Mouse (Mus musculus) B cell, adult 2 months (primary cell): Measurements from ENCODE around the gene Cnpy3.

Experiments
- DNase-seq, 2 experiments: peaks; one replicate each; pipeline ENCODE4 v3.0.0; 2022

The Cnpy3 gene

DNA sequence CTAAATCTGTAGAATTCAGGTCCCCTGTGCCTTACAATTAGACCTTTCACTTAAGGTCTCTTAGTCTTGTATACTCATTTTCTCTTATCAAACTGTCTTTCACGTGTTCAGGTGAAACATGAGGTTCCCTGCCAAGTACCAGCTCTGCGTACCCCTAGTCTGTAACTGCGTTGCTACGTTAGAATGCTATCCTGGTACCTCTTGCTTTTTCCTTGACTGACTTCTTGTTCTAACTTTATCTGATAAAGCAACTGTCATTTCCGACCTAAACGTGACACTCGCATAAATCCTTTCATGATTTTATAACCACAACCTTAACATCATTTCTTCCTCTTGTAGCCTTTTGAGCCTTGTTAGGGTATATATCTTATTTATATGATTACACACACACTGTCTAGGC is 39.6 kb downstream of the Cnpy3 start:
- no peak for DNase-seq

DNA sequence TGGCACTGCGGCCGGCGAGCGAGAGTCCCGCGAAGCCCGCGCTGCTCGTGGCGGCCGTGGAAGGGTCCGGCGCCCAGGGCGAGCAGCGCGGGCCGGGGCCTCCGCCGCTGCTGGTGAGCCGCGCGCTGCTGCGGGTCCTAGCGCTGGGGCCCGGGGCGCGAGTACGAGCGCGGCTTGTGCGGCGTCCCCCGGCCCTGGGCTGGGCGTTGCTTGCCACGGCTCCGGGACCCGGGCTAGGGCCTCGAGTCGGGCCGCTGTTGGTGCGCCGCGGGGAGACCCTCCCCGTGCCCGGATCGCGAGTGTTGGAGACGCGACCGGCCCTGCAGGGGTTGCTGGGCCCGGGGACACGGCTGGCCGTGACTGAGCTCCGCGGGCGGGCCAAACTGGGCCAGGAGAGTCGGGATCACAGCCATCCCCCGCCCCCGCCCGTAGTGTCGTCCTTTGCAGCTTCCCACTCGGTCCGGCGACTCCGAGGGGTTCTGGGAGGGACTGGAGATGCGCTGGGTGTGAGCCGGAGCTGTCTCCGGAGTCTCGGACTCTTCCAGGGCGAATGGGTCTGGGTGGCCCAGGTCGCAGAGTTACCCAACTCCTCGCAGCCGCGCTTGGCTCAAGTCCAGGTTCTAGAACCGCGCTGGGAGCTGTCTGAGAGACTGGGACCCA is 40.3 kb downstream of the Cnpy3 start:
- DNase-seq: no peak

- peak; percentile 94 for DNase-seq
Measured at GRCm38 (mm10) chr17:46710959-46711597, 40.9 kb downstream of the Cnpy3 start, which contains the start of gene Pex6. Pex6 (plus strand) TSS chr17:46711463.

DNA sequence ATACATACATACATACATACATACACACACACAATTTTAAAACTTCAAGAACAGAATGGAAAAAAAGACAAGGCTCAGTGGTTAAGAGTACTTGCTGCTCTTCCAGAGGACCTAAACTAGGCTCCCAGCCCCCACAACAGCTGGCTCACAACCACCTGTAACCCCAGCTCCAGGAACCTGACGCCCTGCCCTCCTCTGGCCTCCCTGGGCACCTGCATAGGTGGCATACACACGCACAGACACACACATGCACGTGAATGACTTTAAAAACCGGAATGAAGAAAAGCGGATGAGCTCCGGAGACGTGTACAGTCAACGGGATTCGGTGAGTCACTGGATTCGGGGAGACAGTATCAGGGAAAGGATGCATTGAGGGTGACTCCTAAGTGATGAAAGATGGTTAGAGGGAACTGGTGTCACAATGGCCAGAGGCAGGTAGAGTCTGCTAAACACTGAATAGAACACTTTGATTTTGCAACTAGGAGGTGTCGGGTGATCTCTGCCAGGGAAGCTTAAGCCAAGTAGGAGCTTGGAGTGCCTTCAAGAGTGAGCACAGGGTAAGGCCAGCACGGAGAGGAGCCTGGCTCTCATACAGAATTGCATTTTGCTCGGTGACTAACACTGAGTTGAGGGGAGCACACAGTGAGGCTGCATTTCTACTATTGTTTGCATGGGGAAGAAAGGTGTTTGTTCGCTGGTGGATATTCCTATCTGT is 45.5 kb downstream of the Cnpy3 start:
- DNase-seq: no peak

DNA sequence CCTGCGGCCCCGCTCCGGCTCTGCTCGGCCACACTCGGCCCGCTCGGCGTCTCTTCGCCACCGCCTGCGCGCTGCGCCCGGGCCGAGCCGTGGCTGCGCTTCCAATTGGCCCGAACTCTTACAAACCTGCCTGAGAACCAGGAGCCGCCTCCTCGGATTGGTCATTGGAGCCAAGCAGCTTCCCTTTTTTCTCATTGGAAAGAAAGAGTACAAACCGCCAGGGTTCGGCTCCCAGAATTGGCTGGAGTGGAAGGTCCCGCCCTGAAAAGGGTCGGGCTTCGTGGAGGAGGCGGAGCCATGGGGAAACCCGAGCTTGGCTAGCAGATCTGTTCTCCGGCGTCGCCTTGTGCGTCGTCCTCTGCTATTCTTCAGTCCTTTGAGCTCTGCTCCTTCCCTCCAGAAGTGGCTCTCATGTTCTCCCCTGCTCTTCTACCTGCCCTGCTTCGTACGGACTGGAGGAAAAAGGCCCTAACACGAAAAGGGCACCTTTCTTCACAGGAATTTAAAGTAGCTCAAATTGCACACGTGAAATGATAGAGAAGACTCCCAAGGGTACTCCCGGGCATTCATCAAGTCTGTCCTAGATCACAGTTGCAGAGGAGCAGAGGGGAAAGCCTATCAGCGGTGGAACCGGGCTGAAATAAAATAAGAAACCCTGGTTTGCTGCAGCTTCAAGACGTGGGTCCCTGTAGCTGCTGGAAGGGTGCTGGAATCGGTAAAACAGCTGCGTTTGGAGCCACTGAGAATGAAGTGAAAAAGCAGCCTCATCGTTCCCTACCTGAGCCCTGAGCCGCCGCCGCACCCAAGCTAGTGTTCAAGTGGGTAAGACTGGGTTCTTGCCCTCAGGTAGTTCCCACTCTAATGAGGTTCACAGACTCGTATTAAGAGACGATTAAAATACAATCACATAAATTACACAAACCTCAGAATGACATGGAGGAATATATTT is 46.9 kb downstream of the Cnpy3 start, which contains the start of gene Ppp2r5d:
Ppp2r5d (minus strand) TSS at position 225 of the 949 bp plus-strand sequence.
- DNase-seq: peak; percentile 96 to 97

DNA sequence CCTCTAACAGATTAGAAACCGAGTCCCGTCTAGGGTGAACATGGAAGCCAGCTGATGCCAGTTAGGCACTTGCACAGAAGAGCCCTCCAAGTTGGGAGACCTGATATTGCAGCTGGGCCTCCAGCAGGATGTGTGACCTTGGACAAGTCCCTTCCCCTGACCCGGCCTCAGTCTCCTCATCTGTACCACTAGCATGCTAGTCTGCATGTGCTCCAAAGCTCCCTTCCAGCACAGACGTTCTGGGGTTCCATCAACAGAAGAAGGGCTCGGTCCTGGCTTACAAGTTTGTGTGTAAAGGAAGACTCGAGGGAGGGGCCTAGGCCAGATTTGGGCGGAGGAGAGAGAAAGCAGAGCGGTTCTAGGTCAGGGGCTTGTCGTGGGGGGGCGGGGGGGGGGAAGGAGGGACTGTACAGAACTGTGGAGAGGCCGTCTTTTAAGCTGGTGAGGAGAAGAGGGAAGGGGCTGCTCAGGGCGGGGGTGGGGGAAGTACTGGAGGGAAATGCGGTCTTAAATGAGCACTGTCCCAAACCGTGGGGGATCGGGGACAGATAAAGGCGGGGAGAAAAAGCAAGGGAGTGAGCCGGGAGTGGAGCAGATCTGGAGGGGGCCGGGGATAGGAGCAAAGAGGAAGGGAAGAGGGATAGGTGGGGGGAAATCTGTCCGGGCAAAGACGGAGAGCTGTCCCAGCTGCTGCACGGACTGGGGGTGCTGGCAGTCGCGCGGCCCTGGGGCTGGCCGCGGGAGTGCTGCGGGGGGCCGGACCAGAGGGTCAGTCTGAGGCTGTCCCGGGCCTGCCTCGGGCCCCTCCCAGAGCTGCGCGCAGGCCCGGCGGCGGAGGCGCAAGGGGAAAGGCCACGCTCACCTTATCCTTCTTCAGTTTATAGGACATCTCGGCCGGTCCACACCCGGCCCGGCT is 47.8 kb downstream of the Cnpy3 start:
- peak in 1 of 2 experiments; percentile 11 for DNase-seq

GRCm38 (mm10) chr17:46702506-46702905 is 49.5 kb downstream of the Cnpy3 start:
- no peak for DNase-seq

GRCm38 (mm10) chr17:46702100-46702499 is 49.9 kb downstream of the Cnpy3 start:
- no peak for DNase-seq

DNA sequence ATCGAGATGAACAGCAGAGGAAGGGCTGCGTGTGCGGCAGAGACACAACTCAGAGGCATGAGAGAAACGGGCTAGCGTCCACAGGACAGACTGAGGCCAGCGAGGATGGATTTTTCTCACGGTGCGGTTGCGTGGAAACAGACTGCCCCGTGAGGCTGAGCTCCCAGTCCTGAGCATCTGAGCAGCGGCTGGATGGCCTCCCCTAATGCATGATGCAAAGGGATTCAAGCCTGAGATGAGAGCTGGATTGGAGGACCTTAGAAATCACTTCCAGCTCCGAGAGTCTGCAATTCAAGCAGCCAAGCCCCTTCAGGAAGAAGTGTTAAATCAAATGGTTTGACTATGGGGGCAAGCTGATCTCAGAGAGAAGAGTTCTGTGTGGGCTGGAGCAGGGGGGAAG is 50.5 kb downstream of the Cnpy3 start:
- DNase-seq: no peak

- DNase-seq: no peak
Measured at GRCm38 (mm10) chr17:46699912-46700311, 52.1 kb downstream of the Cnpy3 start.

DNA sequence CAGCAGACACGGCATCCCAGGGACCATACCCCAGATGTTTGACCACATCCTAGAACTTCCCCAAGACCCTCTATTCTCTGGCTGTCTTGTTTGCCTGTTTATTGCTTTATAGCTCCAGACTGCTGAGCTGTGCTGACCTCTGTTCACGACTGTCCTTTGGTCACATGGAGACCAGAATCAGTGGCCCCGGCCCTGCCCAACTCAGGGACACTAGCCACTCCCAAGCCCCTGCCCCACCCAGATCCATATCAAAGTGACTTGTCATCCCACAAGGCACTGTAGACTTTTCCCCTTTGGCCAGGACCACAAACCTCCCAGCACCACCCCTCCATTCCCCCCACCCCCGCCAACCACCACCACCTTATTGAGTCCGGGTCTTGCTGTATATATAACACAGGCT is 52.8 kb downstream of the Cnpy3 start:
- no peak for DNase-seq

DNA sequence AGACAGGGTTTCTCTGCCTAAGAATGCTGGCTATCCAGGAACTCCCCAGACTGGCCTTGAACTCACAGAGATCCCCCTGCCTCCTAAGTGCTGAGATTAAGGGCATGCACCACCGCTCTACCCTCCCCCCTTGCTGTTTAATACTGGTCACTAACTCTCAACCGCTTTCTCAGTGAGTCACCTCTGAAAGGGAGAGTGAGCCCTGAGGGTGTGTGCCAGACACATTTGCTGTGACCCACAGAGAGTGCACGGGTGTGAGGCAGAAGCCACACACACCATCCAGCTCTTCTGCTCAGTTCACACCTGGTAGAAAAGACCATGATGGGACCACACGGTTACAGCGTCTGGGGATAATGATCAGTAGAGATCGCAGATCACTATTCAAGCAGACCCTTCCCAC is 53.5 kb downstream of the Cnpy3 start:
- no peak for DNase-seq

GRCm38 (mm10) chr17:46694517-46695063 is 57.4 kb downstream of the Cnpy3 start:
- DNase-seq: no peak

DNA sequence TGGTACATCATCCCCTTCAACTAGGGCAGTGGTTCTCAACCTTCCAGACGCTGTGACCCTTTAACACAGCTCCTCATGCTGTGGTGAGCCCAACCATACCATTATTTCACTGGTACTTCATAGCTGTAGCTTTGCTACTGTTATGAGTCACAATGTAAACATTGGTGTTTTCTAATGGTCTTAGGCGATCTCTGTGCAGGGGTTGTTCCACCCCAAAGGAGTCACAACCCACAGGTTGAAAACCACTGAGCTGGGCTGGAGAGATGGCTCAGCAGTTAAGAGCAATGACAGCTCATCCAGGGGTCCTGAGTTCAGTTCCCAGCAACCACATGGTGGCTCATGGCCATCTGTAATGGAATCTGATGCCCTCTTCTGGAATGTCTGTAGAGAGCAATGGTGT is 60.6 kb downstream of the Cnpy3 start:
- DNase-seq: no peak

DNA sequence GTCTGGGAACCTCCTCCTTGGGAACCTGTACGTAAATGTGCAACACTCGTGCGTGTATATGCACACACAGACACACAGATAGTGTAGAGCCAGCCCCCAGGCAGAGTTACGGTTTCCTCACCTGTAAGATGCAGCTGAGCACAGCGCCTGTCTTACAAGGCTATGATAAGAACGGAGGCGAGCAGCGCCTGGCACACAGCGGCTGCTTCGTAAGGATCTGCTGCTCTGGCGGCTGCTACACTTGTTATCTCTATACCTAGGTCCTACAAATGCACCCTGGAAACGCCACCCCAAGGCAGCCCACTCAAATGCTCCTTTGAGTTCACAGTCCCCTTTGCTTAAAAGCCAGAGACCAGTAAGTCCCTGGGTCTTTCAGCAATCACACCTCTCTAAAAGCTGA is 61.3 kb downstream of the Cnpy3 start:
- DNase-seq: no peak

GRCm38 (mm10) chr17:46685913-46686312 is 66.1 kb downstream of the Cnpy3 start:
- no peak for DNase-seq
